Mouse (Mus musculus) cortical plate, adult 2 months (tissue): Measurements from ENCODE around the gene Shroom3.

ENCODE experiments used
- CTCF ChIP-seq: fragments of 200-500 bp; IDR thresholded peaks from 2 replicates; pipeline ENCODE4 v1.5.1; 2011; ENCODE audit warnings: mild to moderate bottlenecking, control low read depth, low read length; ENCODE audit not compliant: insufficient read depth; ENCODE audit errors: extremely low read depth
- POLR2A ChIP-seq: fragments of 200-500 bp; IDR thresholded peaks from 2 replicates; pipeline ENCODE4 v1.6.1; 2011; ENCODE audit warnings: mild to moderate bottlenecking, low read length, control low read depth; ENCODE audit not compliant: insufficient read depth; ENCODE audit errors: extremely low read depth

- TF ChIP-seq CTCF (no peak), POLR2A (no peak)
Observed at GRCm38 (mm10) chr5:92674859-92675573, 8.2 kb upstream of the Shroom3 start, which contains the start of gene Ccdc158.
